Mouse (Mus musculus): ENCODE measurements at regions not wholly inside any gene's neighbourhood (a gene's known extent, or its start where the extent isn't known, plus 50 kb on each side); places are given as distances from the start of the nearest gene placed in this dataset.

DNA sequence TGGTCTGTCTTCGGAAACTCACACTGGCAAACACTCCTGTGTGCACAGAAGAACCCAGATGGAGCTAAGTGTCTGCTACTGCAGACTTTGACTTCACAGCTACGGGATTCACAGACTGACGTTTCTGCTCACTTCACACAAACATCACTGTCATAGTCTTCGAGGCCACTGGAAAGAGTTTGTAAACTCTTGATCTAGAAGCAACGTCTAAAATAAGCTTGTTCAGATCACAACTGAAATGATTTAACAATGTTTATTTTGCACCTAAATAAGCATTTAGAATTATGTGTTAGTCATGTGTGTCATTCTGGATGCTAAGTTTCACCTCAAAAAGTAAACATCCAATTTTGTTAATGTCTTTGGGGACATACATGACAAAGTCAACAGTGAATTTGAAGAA is 221.7 kb downstream of the Gm19410 start:
- DNase-seq (ENCODE audit: low spot score in 2 of 2) = no peak

DNA sequence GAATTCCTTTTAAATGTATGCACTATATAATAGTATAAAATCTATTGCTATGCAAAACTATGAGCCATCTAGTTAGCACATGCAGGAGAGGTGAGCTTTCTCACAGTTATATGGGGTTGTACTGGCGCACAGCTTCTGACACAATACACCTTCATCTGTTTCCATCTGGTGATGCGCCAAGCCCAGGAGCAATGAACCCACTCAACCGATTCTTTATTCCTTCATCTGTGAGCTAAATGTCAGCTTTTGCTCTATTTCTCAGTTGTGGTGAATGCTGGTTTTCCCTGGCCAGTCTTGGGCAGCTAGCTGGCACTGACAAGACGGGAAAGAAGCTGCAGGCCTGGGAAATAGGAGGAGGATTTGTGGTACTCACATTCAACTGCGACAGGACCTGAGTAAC is 225.4 kb downstream of the Gm19410 start:
- DNase-seq (ENCODE audit: low spot score in 2 of 2) = no peak

DNA sequence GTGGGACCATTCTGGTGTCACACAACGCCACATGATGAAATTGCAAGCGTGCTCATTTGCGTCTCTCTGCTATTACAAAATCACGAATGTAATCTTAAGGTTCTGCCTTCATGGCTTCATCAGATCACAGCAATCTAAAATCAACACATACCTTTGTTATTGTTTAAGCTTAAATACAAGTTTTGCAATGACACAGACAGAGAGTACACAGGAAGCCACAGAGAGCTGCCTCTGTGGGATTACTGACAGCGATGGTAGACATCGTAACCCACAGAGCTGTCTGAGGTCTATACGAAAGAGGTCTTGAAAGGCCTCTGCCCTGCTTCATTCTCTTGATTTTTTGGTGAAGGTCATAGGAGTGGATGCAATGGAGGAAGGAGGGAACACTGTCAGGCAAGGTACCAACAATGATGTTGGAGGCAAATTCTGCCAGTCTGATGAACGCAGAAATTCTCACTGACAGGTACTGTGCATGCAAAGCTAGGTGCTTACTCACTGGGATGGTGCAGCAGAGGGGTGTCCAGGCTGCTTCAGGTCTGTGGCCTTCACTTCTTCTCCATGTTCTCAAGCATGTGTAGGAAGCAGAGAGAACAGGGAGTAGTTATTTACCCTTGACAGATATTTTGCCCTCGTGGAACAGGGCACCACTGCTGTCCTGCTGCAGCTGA is 226.5 kb downstream of the Gm19410 start:
- DNase-seq (ENCODE audit: low spot score in 2 of 2) = no peak

DNA sequence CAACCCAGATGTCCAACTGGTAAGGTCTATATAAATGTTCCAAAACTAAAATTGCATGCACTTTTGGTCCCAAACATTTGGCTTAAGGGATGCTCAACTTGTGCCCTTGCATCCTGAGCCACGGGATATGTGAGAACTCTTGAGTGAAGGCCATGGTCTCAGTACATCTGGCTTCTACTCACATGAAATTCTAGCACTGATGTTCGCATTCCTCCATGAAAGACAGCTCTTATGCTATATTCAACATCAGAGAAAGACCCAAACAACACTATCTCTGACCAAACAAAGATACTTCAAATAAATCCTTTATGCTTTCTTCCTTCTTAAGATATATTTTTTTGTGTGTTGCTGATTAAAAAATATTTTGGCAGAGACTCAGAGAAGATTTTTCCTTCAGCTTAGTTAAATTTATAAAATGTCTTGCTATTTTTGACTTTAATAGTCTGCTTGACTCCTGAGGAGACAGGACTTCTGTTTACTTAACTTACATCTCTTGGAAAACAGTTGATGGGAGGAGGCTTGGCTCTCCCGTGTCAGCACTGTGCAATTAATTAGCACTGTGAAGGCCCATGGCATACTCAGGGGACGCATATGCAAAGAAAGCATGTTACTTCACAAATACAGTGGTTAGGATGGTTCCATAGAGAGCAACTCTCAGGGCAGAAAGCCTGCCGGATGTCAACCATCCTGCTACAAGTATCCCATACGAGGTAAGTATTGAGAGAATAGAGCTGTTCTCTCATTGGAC is 230.9 kb downstream of the Gm19410 start:
- no peak for DNase-seq (ENCODE audit: low spot score in 2 of 2)

DNA sequence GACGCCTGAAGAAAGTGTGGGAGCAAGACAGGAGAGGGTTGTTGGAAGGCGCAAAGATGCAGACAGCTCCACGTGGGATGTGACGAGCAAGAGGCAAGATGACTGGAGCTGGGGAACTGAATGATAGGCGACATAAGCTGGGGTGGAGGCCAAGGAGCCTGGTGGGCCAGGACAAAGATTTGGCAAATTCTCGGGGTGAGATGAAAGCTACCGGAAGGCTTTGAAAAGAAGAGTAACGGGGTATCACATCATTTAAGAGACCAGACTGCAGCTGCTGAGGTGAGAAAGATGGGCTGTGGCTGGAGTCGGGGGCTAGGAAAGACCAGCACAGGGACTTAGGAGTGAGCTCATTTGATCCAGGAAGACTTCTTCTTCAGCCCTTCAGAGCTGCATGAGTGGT is 234.0 kb downstream of the Gm19410 start:
- peak in 1 of 2 experiments; percentile 37 for DNase-seq (ENCODE audit: low spot score in 2 of 2)

DNA sequence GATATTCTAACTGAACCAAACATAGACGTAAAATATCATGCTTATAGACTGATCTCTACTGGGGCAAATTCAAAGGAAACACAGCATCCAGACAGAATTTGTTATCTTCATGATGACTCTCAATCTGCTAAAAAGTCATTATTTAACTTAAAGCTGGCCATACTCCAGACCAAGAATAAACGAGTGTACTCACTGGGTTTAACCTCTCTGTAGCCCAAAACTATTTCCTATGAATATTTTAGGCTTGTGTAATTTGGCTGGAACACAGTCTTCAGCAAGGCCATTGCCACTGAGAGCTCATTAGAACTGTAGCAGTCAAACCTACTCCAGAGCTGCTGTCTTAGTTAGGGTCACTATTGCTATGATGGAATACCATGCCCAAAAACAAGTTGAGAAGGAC is 238.8 kb downstream of the Gm19410 start:
- no peak for DNase-seq (ENCODE audit: low spot score in 2 of 2)

DNA sequence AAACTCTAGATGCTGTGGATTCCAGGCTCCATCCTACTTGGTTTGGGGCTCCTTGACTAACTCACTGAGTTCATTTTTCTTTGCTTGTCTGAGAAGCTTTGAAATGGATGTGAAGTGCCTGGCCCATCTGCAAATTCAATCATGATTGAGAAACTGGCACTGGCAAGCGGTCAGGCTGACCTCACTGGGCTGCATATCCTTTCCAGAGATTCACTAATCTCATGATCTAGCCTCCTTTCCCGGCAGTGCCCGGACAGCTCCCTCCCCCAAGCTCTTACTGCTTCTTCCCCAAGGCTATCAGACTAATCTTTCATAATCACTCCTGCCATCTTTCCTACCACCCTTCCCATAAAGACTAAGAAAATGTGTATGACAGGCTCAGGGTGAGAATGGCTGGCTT is 239.9 kb downstream of the Gm19410 start:
- DNase-seq (ENCODE audit: low spot score in 2 of 2) = no peak

DNA sequence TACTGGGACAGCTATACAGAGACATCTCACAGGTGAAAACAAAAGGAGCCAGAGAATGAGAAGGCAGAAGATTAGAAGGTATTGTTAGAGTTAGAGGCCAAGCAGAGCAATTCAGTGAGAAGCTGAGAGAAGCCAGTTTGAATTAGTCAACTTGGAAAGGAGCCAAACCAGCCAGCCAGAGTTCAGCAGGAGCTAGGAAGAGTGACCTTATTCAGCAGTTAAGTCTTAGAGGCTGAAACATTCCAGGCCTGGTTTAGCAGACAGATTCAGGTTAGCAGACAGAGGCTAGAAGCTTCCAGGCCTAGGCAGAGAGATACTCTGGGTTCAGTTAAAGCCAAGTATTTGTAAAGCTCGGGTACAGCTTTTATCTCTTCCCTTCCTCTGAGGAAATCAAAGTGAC is 242.1 kb downstream of the Gm19410 start:
- no peak for DNase-seq (ENCODE audit: low spot score in 2 of 2)

DNA sequence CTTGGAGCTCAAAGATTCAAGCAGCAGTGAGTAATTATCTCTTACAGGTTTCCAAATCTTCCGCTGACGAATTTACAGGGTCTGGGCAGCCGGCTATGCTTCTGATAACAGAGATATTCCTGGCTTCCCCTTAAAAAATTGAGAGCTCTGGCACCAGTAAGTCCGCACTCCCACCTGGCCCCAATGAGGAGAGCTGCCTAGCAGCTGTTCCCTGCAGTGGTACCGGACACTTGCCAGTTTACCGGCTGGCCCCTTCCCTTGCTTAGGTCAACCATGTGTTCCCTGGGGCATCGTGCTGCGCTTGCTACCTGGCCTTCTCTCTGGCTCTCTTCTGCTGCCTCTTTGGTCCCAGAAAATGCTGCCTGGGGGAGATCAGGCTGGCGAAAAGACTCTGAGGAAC is 244.0 kb downstream of the Gm19410 start:
- DNase-seq (ENCODE audit: low spot score in 2 of 2) = no peak

DNA sequence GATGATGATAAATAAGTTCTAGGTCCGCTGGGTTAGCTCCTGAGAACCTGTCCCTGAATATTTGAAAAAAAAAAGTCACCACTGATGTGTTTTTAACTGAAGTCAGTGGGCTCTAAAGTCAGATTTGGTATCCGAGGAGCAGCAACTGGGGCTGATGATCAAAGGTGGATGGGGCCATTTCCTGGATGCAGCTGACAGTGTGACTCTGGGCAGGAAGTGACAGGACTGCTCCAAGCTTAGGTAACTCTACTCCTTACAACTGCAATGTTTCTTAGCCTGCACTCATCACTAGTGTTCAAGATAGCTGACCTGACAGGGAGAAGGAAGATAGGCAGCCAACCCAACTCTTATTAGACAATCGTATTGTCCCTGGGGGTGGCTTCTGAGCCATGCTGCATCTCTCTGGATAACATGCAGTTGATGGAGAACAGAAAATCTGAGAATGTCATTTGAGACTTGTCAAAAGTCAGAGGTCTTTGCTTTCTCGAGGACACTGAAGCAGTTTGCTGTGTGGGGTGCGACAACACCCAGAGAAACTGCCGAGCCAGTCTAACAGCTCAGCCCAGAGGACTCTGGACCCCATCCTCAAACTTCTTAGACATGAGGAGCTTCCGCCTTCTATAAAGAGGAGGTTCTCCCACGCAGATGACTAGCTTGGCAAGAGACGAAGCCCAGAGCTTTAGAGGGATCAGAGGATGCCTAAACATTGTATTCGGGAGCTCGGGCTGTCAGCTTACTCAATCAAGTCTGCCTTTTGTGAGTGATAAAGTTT is 245.0 kb downstream of the Gm19410 start:
- DNase-seq (ENCODE audit: low spot score in 2 of 2) = no peak

DNA sequence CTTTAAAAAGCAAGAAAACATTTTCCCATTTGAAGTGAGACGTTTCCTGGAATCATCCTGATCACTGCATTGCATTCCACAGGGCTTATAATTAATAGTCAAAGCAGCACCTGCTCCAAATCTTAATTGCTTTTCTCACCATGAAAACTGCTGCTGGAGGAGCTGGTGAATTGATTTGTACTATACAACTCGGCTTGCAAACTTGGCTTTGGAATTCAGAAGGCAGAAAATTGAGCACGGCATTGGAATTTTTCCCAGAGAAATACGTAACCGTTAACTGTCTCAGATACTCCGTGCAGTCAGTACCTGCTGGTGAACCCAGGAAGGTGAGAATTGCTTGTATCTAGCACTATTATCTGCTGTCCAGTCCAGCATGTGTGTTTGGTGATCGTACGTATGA is 249.3 kb downstream of the Gm19410 start:
- DNase-seq (ENCODE audit: low spot score in 2 of 2) = no peak

DNA sequence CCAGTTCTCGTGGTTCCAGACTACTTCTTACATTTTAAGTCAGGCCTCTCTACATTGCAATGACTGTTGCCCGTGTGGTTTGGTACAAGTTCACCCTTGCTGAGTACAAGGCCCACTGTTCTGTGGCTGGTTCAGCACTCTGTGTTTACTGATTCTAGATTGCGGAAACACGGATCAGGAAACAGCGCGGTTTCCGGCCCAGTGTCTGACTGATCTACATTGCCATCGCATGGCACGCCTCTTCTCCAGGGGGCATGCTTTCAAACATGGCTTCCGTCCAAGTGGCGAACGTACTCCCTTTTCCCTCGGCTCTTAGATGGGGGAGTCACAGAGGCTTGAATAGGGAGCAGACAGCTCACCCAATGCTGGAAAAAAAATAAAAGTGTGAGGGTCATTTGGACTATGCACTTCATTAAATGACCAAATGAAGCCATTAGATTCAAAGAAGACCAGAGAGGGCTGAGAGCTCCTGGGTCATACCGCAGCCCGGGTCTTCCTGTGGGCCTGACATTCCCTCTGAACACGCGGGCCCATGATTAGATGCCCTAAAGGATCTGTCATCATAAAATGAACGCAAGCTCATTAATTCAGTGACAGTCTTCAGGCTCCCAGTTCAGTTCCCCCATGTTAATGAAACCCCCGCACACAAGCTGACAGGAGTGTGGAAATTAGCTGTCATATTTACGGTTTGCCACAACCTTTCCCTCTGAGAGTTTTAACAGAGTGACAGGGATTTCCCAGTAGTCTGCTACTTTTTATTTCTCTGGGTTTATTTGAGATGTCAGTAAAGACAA is 250.9 kb downstream of the Gm19410 start:
- DNase-seq (ENCODE audit: low spot score in 2 of 2) = no peak

DNA sequence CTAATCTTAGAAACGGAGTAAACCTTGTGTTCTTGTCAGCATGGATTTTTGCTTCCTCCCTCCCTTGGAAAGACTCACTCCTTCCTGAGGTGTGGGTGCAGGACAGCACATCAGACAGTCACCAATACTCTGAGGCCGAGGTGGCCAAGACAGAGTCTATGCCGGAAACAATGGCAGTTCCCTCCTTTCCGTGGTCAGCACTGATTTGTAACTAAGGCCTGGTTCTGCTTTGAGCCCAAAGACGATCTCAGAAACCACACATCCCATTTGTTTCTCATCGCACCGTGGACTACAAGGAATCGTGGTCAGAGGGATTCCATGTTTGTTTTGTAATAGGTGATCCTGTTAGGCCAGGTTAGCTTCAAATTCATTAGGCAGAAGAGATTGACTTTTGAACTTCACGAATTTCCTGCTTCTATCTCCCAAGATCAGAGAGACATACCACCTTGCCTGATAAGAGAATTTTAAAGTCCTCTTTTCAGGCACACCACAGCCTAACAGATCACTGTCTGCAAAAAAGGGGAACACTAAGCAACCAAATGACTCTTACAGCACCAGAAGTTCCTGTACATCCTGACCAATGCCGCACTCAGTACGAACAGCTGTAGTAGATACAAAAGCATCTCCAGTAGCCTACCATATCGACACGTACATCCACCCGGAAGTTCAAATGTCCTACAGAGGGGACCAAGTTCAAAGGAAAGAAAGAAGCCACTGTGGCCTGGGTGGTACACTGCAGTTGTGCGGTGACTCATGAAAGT is 253.6 kb downstream of the Gm19410 start:
- DNase-seq (ENCODE audit: low spot score in 2 of 2) = no peak

DNA sequence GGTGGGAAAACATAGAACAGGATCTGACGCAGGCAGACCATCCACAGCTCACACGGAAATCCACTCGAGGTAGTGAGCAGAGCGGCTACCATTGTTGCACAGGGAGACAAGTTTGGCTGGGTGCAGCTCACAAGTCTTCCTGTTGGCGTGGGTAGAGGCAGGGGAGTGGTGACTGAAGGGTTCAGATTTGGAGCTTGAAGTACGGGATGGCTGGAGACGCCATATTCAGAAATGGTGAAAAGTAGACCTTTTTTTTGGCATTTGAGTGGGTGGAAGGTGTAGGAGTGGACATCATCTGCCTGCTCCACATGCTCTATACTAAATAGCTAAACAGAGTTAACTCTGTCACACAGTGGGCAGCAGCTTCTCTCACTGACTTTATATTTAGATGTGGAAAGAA is 254.3 kb downstream of the Gm19410 start:
- peak; percentile 52 to 71 for DNase-seq (ENCODE audit: low spot score in 2 of 2)

DNA sequence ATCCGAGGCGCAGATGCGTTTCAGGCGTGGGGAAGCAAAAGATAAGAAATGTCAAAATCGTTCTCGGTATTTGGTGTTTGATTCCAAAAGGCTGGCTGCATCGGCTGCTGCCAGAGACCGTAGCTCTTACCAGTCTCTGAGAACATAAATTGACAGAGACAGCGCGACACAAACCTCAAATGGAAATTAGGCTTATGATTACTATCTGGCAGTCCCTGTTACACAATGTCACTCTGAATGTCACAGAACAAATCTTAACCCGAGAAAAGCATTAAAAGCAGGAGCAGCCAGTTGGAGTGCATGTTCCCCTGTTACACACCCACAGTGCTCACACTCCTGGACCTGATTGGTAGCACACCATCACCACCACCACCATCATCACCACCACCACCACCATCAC is 262.0 kb downstream of the Gm19410 start:
- DNase-seq (ENCODE audit: low spot score in 2 of 2) = no peak

DNA sequence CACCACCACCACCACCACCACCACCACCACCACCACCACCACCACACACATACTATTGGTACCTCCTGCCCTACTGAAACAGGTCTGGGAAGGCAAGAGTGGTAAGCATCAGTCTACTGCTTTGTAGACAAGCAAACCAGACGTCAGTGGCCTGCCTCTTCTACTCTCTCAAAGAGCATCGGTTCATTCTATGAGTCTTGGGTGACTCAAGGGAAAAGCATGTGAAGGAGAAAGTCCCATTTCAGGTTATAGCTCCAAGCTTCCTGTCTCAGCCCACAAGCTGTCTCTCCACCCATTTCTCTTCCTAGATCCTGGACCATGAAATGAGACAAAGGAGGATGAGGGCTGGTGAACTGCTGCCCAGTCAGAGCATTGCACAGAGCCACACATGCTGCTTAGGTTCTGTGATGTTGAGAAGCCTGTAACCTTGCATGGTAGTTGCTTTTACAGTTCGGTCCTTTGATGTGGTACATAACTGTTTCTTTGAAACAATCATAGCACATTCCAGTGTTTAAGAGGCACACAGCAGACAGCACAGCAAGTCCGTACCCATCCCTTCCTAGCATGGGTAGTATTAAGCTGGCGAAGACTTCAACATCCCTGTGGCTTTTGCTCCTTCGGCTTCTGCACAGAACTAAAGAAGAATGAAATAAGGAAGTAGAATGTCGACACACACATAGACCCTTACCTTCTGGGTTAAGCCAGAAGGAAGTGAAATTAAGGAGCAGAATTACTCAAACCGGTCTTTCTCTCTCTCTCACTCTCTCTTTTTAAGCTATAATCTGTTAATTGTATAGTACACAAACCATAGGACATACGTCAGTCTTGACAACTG is 262.7 kb downstream of the Gm19410 start:
- DNase-seq (ENCODE audit: low spot score in 2 of 2) = no peak

DNA sequence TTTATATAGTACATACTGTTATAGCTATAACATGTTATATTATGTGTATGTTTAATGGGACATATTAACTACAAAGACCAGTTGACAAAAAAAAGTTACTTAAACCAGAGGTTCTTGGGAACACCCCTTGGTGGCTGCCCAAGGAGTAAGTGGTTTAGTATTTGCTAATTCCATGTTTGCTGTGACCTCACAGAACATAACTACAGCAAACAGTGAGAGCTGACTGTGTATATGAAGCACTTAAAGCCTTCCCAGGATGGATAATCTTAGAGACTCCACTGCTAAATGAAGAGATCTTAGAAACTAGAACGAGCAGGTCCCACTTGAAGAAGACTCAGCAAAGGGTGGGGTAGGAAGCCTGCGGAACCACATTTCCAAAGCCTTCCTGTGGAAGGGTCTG is 263.9 kb downstream of the Gm19410 start:
- no peak for DNase-seq (ENCODE audit: low spot score in 2 of 2)

DNA sequence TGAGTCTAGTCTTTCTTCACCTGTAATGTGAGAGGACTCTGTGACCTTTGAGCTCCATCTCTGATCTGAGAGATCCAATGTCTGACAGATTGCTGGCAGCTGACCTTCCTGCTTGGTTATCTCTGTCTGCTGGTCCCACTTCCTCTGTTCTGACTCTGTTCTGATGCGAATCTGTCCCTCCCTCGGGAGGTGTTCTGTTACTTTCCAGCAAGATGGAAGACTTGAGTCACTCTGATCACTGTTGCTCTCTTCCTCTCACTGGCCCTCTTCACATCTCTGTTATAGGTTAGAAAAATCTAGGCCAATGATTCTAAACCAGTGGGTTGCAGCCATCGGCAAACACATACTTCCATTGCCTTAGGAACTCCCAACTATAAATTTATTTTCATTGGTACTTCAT is 264.6 kb downstream of the Gm19410 start:
- DNase-seq (ENCODE audit: low spot score in 2 of 2) = no peak

DNA sequence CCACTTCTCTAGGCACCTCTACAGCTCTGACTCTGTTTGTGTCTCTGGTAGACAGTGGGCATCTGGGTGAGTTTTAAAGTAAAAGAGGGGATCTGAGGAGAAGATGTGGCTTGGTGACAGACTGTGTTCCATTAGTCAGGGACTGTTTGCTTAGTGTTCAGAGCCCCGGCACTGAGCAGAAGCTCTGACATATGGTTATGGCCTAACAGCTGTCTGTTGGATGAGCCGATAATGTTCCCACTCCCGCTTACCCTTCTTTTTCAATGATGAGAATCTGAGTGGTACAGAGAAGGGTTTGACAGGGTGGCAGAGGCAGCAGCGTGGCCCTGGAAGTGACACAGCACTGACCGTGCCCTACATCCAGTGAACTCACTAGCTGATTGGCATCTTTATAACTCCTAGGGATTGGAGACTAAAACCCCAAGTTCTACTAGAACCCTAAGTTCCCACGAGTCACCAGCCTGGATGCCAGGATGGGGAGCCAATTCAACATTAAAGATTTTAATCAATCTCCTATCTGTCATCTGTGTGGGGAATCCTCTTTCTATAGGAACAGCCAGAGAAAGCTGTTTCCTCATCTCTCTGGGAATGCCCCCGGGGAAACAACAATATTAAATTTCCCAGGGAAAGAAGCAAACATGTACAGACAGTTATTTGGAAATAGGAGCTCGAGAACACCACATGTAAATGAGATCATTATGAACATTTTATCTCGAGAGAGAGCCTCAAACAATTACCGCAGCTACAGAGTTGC is 266.6 kb downstream of the Gm19410 start:
- DNase-seq (ENCODE audit: low spot score in 2 of 2) = no peak
